Mouse (Mus musculus) regulatory T cell (primary cell): Measurements from ENCODE around the gene Sacs.
"Not testable (repeated sequence)": the region's sequence is repeated elsewhere in the genome, so short reads cannot be mapped to it uniquely, and the experiment has no call there.

Experiments used
- in situ Hi-C: fragments of 300-600 bp; cut with MboI, MseI; formaldehyde crosslinking; loops from one replicate; pipeline ENCODE4 v1.15.1; 2025; ENCODE audit warnings: high pct_unique_total_duplicates

Sacs gene

GRCm38 (mm10) chr14:61137994-61138726 lies at the start of gene Sacs:
Gene Sacs (plus strand): TSS chr14:61138457.
- in situ Hi-C loops, result no loop called here

- in situ Hi-C loops, result no loop called here
These were observed 47.3 kb upstream of the Sacs start for GRCm38 (mm10) chr14:61090955-61091354.

- in situ Hi-C loops, result no loop called here
These were observed 46.2 kb upstream of the Sacs start for GRCm38 (mm10) chr14:61092073-61092472.

GRCm38 (mm10) chr14:61097974-61098625 lies 40.2 kb upstream of the Sacs start:
- in situ Hi-C loops, result no loop called here

GRCm38 (mm10) chr14:61100736-61101135 lies 37.5 kb upstream of the Sacs start:
- in situ Hi-C loops, result no loop called here

GRCm38 (mm10) chr14:61106404-61106803 lies 31.9 kb upstream of the Sacs start:
- in situ Hi-C loops, result no loop called here

- in situ Hi-C loops, result no loop called here
These were observed 29.6 kb upstream of the Sacs start for GRCm38 (mm10) chr14:61108625-61109024.

- in situ Hi-C loops, result loop anchor here (5.0 to 10.0 kb wide), 2 partner anchors 315 to 588 kb away; no protein-coding TSS in a partner anchor
These were observed 25.9 kb upstream of the Sacs start for GRCm38 (mm10) chr14:61112404-61112803.

- in situ Hi-C loops, result no loop called here
These were observed 13.5 kb upstream of the Sacs start for GRCm38 (mm10) chr14:61124755-61125154.

- in situ Hi-C loops, result no loop called here
These were observed 13.1 kb upstream of the Sacs start for GRCm38 (mm10) chr14:61125201-61125600.

GRCm38 (mm10) chr14:61127365-61127764 lies 10.9 kb upstream of the Sacs start:
- in situ Hi-C loops, result not testable (repeated sequence)

- in situ Hi-C loops, result no loop called here
These were observed 9.2 kb upstream of the Sacs start for GRCm38 (mm10) chr14:61128961-61129507.

- in situ Hi-C loops, result no loop called here
These were observed 5.7 kb upstream of the Sacs start for GRCm38 (mm10) chr14:61132556-61132955.

GRCm38 (mm10) chr14:61134381-61135030 lies 3.8 kb upstream of the Sacs start:
- in situ Hi-C loops, result no loop called here

- in situ Hi-C loops, result no loop called here
These were observed 847 bp upstream of the Sacs start for GRCm38 (mm10) chr14:61137410-61137809.

- in situ Hi-C loops, result no loop called here
These were observed 440 bp downstream of the Sacs start for GRCm38 (mm10) chr14:61138727-61139067.

- in situ Hi-C loops, result no loop called here
These were observed 5.1 kb downstream of the Sacs start for GRCm38 (mm10) chr14:61143358-61143757.

- in situ Hi-C loops, result no loop called here
These were observed 5.6 kb downstream of the Sacs start for GRCm38 (mm10) chr14:61143869-61144268.

- in situ Hi-C loops, result not testable (repeated sequence)
These were observed 12.2 kb downstream of the Sacs start for GRCm38 (mm10) chr14:61150416-61150815.

GRCm38 (mm10) chr14:61154900-61155585 lies 16.8 kb downstream of the Sacs start:
- in situ Hi-C loops, result no loop called here

- in situ Hi-C loops, result no loop called here
These were observed 17.4 kb downstream of the Sacs start for GRCm38 (mm10) chr14:61155687-61156086.

GRCm38 (mm10) chr14:61157426-61157825 lies 19.2 kb downstream of the Sacs start:
- in situ Hi-C loops, result not testable (repeated sequence)
